Mouse (Mus musculus) C2C12 (cell line): ENCODE results near the gene Nmt2. TPM values are rescaled to one million over a fixed set of nuclear protein-coding genes. Genes with fewer than 3 reads are reported as not detected.

ENCODE experiments used
- H3K27me3 ChIP-seq: one replicate; pipeline ENCODE4 v1.6.1; 2011; ENCODE audit not compliant: control insufficient read depth, insufficient read depth, insufficient read length
- H3K36me3 ChIP-seq: one replicate; pipeline ENCODE4 v1.6.1; 2011; ENCODE audit not compliant: control insufficient read depth, insufficient read depth
- H3K4me3 ChIP-seq: one replicate; pipeline ENCODE4 v1.5.1; 2011; ENCODE audit warnings: mild to moderate bottlenecking, control low read depth; ENCODE audit not compliant: poor library complexity, insufficient read depth, severe bottlenecking
- H3K79me2 ChIP-seq: one replicate; pipeline ENCODE4 v1.6.1; 2011; ENCODE audit not compliant: control insufficient read depth, insufficient read depth
- H3K79me3 ChIP-seq: one replicate; pipeline ENCODE4 v1.6.1; 2011; ENCODE audit warnings: low read depth, control low read depth
- H3ac ChIP-seq: one replicate; pipeline ENCODE3; 2011; ENCODE audit warnings: low read depth; ENCODE audit not compliant: control insufficient read depth, insufficient read length
- CEBPB ChIP-seq: IDR thresholded peaks from one replicate; pipeline ENCODE4 v1.6.1; 2011; ENCODE audit warnings: low read depth, mild to moderate bottlenecking, control low read depth, moderate library complexity
- CTCF ChIP-seq: IDR thresholded peaks from one replicate; pipeline ENCODE4 v1.5.1; 2011; ENCODE audit not compliant: control insufficient read depth, insufficient read depth, insufficient read length
- FOSL1 ChIP-seq: IDR thresholded peaks from one replicate; pipeline ENCODE4 v1.8.0; 2011; ENCODE audit warnings: mild to moderate bottlenecking, low read length; ENCODE audit not compliant: poor library complexity, insufficient read depth, severe bottlenecking
- MAX ChIP-seq: IDR thresholded peaks from one replicate; pipeline ENCODE4 v1.6.1; 2011; ENCODE audit warnings: mild to moderate bottlenecking, control low read depth
- MYOD1 ChIP-seq: IDR thresholded peaks from one replicate; pipeline ENCODE4 v1.6.1; 2011; ENCODE audit warnings: low read depth; ENCODE audit not compliant: control insufficient read depth, insufficient read length
- MYOG ChIP-seq: IDR thresholded peaks from one replicate; pipeline ENCODE4 v1.6.1; 2011; ENCODE audit not compliant: control insufficient read depth, insufficient read length; ENCODE audit errors: extremely low read depth
- USF1 ChIP-seq: IDR thresholded peaks from one replicate; pipeline ENCODE4 v1.6.1; 2011; ENCODE audit warnings: low read depth, mild to moderate bottlenecking, control low read depth, moderate library complexity
- polyA plus RNA-seq: library from polyadenylated mRNA; unstranded; fragments of >200 nt; fragmentation: generic; extraction: Trizol; gene quantifications from one replicate; pipeline ENCODE4 v1.2.1, GENCODE M21; 2012; ENCODE audit warnings: missing spikeins

The Nmt2 gene
- polyA plus RNA-seq, 1 experiment, result 25.0 TPM

GRCm38 (mm10) chr2:3332056-3332455, 48.0 kb downstream of the Nmt2 start:
- H3K79me3 ChIP-seq, result peaks cover 31% of the 10 kb centered on the region
- H3K79me2 ChIP-seq, result peaks cover 46% of the 10 kb centered on the region
- peak overlapping the region; percentile 58 for H3ac ChIP-seq
- peaks cover 5% of the 10 kb centered on the region for H3K27me3 ChIP-seq
- H3K4me3 ChIP-seq, result peak overlapping the region; percentile 61
- H3K36me3 ChIP-seq, result peaks cover 43% of the 10 kb centered on the region
- TF ChIP-seq USF1 (no peak), MAX (no peak), CEBPB (no peak), MYOD1 (no peak), CTCF (no peak), MYOG (no peak), FOSL1 (no peak)

GRCm38 (mm10) chr2:3332484-3333242, 48.7 kb downstream of the Nmt2 start, which contains the start of gene Rpp38:
TSS of gene Rpp38 (minus strand) at chr2:3332643.
- Histone ChIP-seq H3K36me3 (peaks cover 37% of the 10 kb centered on the region), H3K79me3 (peaks cover 31% of the 10 kb centered on the region), H3K27me3 (peaks cover 7% of the 10 kb centered on the region), H3ac (peak within 1 kb of the TSS; percentile 58), H3K79me2 (peaks cover 46% of the 10 kb centered on the region), H3K4me3 (peak within 1 kb of the TSS; percentile 61)
- TF ChIP-seq MAX (peak; percentile 100), MYOG (no peak), USF1 (peak; percentile 95), MYOD1 (no peak), CEBPB (peak; percentile 47), CTCF (no peak), FOSL1 (no peak)

DNA sequence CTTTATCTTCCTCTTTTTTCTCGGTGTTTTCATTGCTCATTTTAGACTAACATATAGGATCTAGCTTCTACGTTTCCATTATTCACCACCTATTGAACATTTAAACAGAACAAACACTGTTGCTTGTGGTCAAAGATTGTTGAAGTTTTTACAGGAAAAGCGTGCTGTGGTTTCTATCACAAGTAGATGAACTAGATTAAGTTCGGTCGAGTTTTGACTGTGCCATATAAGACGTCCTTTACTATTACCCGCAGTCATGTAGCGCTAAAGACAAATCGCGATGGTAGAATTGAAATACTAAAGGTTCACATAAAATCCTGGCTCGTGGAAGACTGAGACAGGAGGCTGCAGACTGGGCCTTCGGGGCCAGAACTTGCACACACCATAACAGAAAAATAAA, 49.7 kb downstream of the Nmt2 start:
- no peak overlapping the region for H3K4me3 ChIP-seq
- peaks cover 31% of the 10 kb centered on the region for H3K79me3 ChIP-seq
- TF ChIP-seq MYOG, result no peak
- no peak for TF ChIP-seq CTCF
- TF ChIP-seq MYOD1, result no peak
- no peak for TF ChIP-seq MAX
- TF ChIP-seq USF1, result no peak
- TF ChIP-seq CEBPB, result no peak
- TF ChIP-seq FOSL1, result no peak
- peaks cover 26% of the 10 kb centered on the region for H3K36me3 ChIP-seq
- peaks cover 10% of the 10 kb centered on the region for H3K27me3 ChIP-seq
- H3K79me2 ChIP-seq, result peaks cover 35% of the 10 kb centered on the region
- H3ac ChIP-seq, result no peak overlapping the region

DNA sequence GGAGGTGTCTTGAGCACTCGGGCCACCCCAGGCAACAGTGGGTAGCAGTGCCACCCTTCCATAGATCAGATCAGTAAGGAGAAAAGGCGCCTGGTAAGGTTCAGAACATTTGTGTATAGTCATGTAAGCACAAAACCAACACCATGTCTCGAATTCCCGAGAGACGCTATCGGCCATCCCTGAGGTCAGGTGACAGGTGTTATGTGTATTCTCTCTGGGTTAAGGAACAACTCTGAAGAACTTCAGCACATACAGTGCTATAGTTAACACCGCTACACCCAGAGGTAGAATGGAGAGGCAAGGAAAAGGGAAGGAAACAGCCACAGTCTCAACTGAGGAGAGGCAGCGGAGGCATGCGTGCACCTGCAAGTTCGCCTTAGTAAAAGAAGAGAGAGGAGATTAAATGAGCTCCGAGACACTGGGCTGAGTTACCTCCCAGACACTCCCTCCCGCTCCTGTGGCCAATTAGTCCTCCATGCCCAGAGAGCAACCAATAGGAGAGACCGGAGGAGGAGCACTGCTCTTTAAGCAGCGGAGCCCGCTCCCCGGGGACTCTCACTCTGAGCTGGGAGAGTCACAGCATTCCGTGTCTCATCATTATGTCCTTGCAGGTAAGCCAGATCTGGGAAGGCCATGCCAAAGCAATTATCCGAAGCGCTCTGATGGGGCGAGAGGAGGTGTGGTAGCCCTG, 51.7 kb downstream of the Nmt2 start, which contains the start of gene Acbd7:
Gene Acbd7 (plus strand): TSS at position 558 of the 691 bp plus-strand sequence.
- Histone ChIP-seq H3K27me3 (peaks cover 15% of the 10 kb centered on the region), H3K36me3 (peaks cover 8% of the 10 kb centered on the region), H3ac (no peak within 1 kb of the TSS), H3K79me2 (peaks cover 15% of the 10 kb centered on the region), H3K4me3 (no peak within 1 kb of the TSS), H3K79me3 (peaks cover 13% of the 10 kb centered on the region)
- TF ChIP-seq MYOD1 (no peak), MYOG (no peak), USF1 (no peak), CTCF (no peak), MAX (no peak), FOSL1 (no peak), CEBPB (no peak)

GRCm38 (mm10) chr2:3348422-3348821, 64.4 kb downstream of the Nmt2 start:
- H3K27me3 ChIP-seq, result peaks cover 38% of the 10 kb centered on the region
- no peaks in the 10 kb centered on the region for H3K79me3 ChIP-seq
- no peak for TF ChIP-seq CEBPB
- TF ChIP-seq USF1, result no peak
- no peak for TF ChIP-seq FOSL1
- no peak for TF ChIP-seq MAX
- TF ChIP-seq CTCF, result no peak
- no peak for TF ChIP-seq MYOG
- no peak for TF ChIP-seq MYOD1
- H3K79me2 ChIP-seq, result no peaks in the 10 kb centered on the region
- H3ac ChIP-seq, result no peak overlapping the region
- no peak overlapping the region for H3K4me3 ChIP-seq
- H3K36me3 ChIP-seq, result no peaks in the 10 kb centered on the region
